Mouse (Mus musculus) midbrain, embryonic 14.5 days (tissue): ENCODE measurements at regions not wholly inside any gene's neighbourhood (a gene's known extent, or its start where the extent isn't known, plus 50 kb on each side); places are given as distances from the start of the nearest gene placed in this dataset.

Experiments used
- ATAC-seq: fragments of 200-750 bp; cut with Nextera tagmentation; 2 replicates; pipeline ENCODE4 v1.8.0; 2017; ENCODE audit warnings: moderate number of reproducible peaks, moderate library complexity; ENCODE audit not compliant: low FRiP score, low TSS enrichment
- DNase-seq: peaks from one replicate; pipeline ENCODE4 v3.0.0-alpha.2; 2015
- H3K27ac ChIP-seq: fragments of 300-500 bp; sonication (generic); replicated peaks from 2 replicates; pipeline ENCODE4 v1.5.1; 2014; ENCODE audit warnings: mild to moderate bottlenecking, low read depth, low read length, moderate library complexity
- H3K27me3 ChIP-seq: fragments of 300-500 bp; sonication (generic); 2 replicates; pipeline ENCODE4 v1.6.1; 2014; ENCODE audit warnings: low read length, control low read depth, mixed read lengths; ENCODE audit not compliant: control insufficient read depth, insufficient read depth
- H3K36me3 ChIP-seq: fragments of 300-500 bp; sonication (generic); 2 replicates; pipeline ENCODE4 v1.6.1; 2014; ENCODE audit warnings: low read length, control low read depth; ENCODE audit not compliant: control insufficient read depth, insufficient read depth
- H3K4me1 ChIP-seq: fragments of 300-500 bp; sonication (generic); 2 replicates; pipeline ENCODE4 v1.6.1; 2014; ENCODE audit warnings: mild to moderate bottlenecking, antibody characterized with exemption, low read length, control low read depth; ENCODE audit not compliant: control insufficient read depth, insufficient read depth
- H3K4me2 ChIP-seq: fragments of 300-500 bp; sonication (generic); 2 replicates; pipeline ENCODE4 v1.6.1; 2014; ENCODE audit warnings: mild to moderate bottlenecking, low read length, moderate library complexity
- H3K4me3 ChIP-seq: fragments of 300-500 bp; sonication (generic); replicated peaks from 2 replicates; pipeline ENCODE4 v1.5.1; 2014; ENCODE audit warnings: low read depth, low read length
- H3K9ac ChIP-seq: fragments of 300-500 bp; sonication (generic); replicated peaks from 2 replicates; pipeline ENCODE4 v1.6.1; 2014; ENCODE audit warnings: mild to moderate bottlenecking, low read length, moderate library complexity
- H3K9me3 ChIP-seq: fragments of 300-500 bp; sonication (generic); 2 replicates; pipeline ENCODE4 v1.6.1; 2016; ENCODE audit warnings: low read length, control low read depth, mixed read lengths; ENCODE audit not compliant: control insufficient read depth
- WGBS: fragments of 180-500 bp; shearing (Covaris S2); extraction: QIAGEN DNeasy Blood & Tissue Kit; methylation state at CpG from one replicate; pipeline ENCODE4 v1.1.7; 2014; 5-methylcytosine and 5-hydroxymethylcytosine counted together

GRCm38 (mm10) chr2:47894806-47895205 is 919.1 kb upstream of the Acvr2a start:
- Histone ChIP-seq H3K9me3 (no peaks in the 10 kb centered on the region), H3K4me2 (no peak overlapping the region), H3K4me3 (no peak overlapping the region), H3K27ac (no peak overlapping the region), H3K9ac (no peak overlapping the region), H3K4me1 (no peaks in the 10 kb centered on the region), H3K27me3 (no peaks in the 10 kb centered on the region), H3K36me3 (no peaks in the 10 kb centered on the region)
- DNase-seq (no peak), ATAC-seq (no peak)

GRCm38 (mm10) chr2:47914270-47914669 is 899.6 kb upstream of the Acvr2a start:
- WGBS = 92% methylated on average over 1 of the region's 1 CpGs
- no peak overlapping the region for H3K9ac ChIP-seq
- no peak for ATAC-seq
- DNase-seq = no peak
- no peak overlapping the region for H3K4me3 ChIP-seq
- H3K36me3 ChIP-seq = no peaks in the 10 kb centered on the region
- no peaks in the 10 kb centered on the region for H3K9me3 ChIP-seq
- no peaks in the 10 kb centered on the region for H3K4me1 ChIP-seq
- no peaks in the 10 kb centered on the region for H3K27me3 ChIP-seq
- no peak overlapping the region for H3K4me2 ChIP-seq
- H3K27ac ChIP-seq = no peak overlapping the region

GRCm38 (mm10) chr2:47914986-47915485 is 898.9 kb upstream of the Acvr2a start:
- 73% methylated on average over 4 of the region's 4 CpGs for WGBS
- Histone ChIP-seq H3K27ac (no peak overlapping the region), H3K9ac (no peak overlapping the region), H3K4me2 (no peak overlapping the region), H3K9me3 (no peaks in the 10 kb centered on the region), H3K4me1 (no peaks in the 10 kb centered on the region), H3K36me3 (no peaks in the 10 kb centered on the region), H3K27me3 (no peaks in the 10 kb centered on the region), H3K4me3 (no peak overlapping the region)
- DNase-seq = no peak
- no peak for ATAC-seq

- H3K4me3 ChIP-seq = no peak overlapping the region
- H3K9me3 ChIP-seq = no peaks in the 10 kb centered on the region
- H3K27ac ChIP-seq = no peak overlapping the region
- no peak overlapping the region for H3K4me2 ChIP-seq
- no peaks in the 10 kb centered on the region for H3K36me3 ChIP-seq
- H3K27me3 ChIP-seq = no peaks in the 10 kb centered on the region
- no peak overlapping the region for H3K9ac ChIP-seq
- H3K4me1 ChIP-seq = no peaks in the 10 kb centered on the region
- DNase-seq (no peak), ATAC-seq (no peak)
Measured at GRCm38 (mm10) chr2:47922965-47923364, 890.9 kb upstream of the Acvr2a start.

- DNase-seq = no peak
- ATAC-seq = no peak
- Histone ChIP-seq H3K4me3 (no peak overlapping the region), H3K4me1 (no peaks in the 10 kb centered on the region), H3K27ac (no peak overlapping the region), H3K9me3 (no peaks in the 10 kb centered on the region), H3K27me3 (no peaks in the 10 kb centered on the region), H3K9ac (no peak overlapping the region), H3K4me2 (no peak overlapping the region), H3K36me3 (no peaks in the 10 kb centered on the region)
Measured at GRCm38 (mm10) chr2:47926620-47927019, 887.3 kb upstream of the Acvr2a start.

- no peaks in the 10 kb centered on the region for H3K27me3 ChIP-seq
- no peak overlapping the region for H3K9ac ChIP-seq
- no peaks in the 10 kb centered on the region for H3K4me1 ChIP-seq
- no peak overlapping the region for H3K4me3 ChIP-seq
- no peaks in the 10 kb centered on the region for H3K9me3 ChIP-seq
- no peak overlapping the region for H3K27ac ChIP-seq
- H3K4me2 ChIP-seq = no peak overlapping the region
- no peaks in the 10 kb centered on the region for H3K36me3 ChIP-seq
- ATAC-seq (no peak), DNase-seq (peak; percentile 49)
Measured at GRCm38 (mm10) chr2:47945061-47945460, 868.8 kb upstream of the Acvr2a start.

GRCm38 (mm10) chr2:47991132-47991531 is 822.8 kb upstream of the Acvr2a start:
- Histone ChIP-seq H3K9me3 (no peaks in the 10 kb centered on the region), H3K4me3 (no peak overlapping the region), H3K4me2 (no peak overlapping the region), H3K36me3 (no peaks in the 10 kb centered on the region), H3K27me3 (no peaks in the 10 kb centered on the region), H3K9ac (no peak overlapping the region), H3K27ac (no peak overlapping the region), H3K4me1 (no peaks in the 10 kb centered on the region)
- ATAC-seq (no peak), DNase-seq (no peak)
- 68% methylated on average over 1 of the region's 1 CpGs for WGBS

GRCm38 (mm10) chr2:47994185-47994584 is 819.7 kb upstream of the Acvr2a start:
- Histone ChIP-seq H3K36me3 (no peaks in the 10 kb centered on the region), H3K4me2 (no peak overlapping the region), H3K27me3 (no peaks in the 10 kb centered on the region), H3K9ac (no peak overlapping the region), H3K27ac (no peak overlapping the region), H3K9me3 (no peaks in the 10 kb centered on the region), H3K4me1 (no peaks in the 10 kb centered on the region), H3K4me3 (no peak overlapping the region)
- WGBS = 68% methylated on average over 5 of the region's 5 CpGs
- peak; percentile 14 for DNase-seq
- peak; percentile 20; the same call in 1 of the 2 replicates for ATAC-seq

- H3K4me2 ChIP-seq = no peak overlapping the region
Measured at GRCm38 (mm10) chr2:48001230-48001629, 812.7 kb upstream of the Acvr2a start.

More at GRCm38 (mm10) chr2:48001230-48001629, 812.7 kb upstream of the Acvr2a start:
- no peak overlapping the region for H3K27ac ChIP-seq
- H3K27me3 ChIP-seq = no peaks in the 10 kb centered on the region
- ATAC-seq (no peak), DNase-seq (peak; percentile 7)
- no peak overlapping the region for H3K4me3 ChIP-seq
- no peak overlapping the region for H3K9ac ChIP-seq
- H3K9me3 ChIP-seq = no peaks in the 10 kb centered on the region
- H3K4me1 ChIP-seq = no peaks in the 10 kb centered on the region
- no peaks in the 10 kb centered on the region for H3K36me3 ChIP-seq
- WGBS = 85% methylated on average over 6 of the region's 6 CpGs
